Mouse (Mus musculus) testis, adult 2 months (tissue): ENCODE measurements around the gene Pld5.

Source experiments
- CTCF ChIP-seq: fragments of 200-500 bp; IDR thresholded peaks from 2 replicates; pipeline ENCODE4 v1.5.1; 2012; ENCODE audit warnings: low read depth, mild to moderate bottlenecking, inconsistent platforms, low read length, moderate library complexity; ENCODE audit not compliant: control insufficient read depth, insufficient read depth, insufficient replicate concordance
- POLR2A ChIP-seq: fragments of 200-500 bp; IDR thresholded peaks from 2 replicates; pipeline ENCODE4 v1.6.1; 2012; ENCODE audit warnings: low read depth, mild to moderate bottlenecking, inconsistent platforms, low read length, moderate library complexity; ENCODE audit not compliant: control insufficient read depth

GRCm38 (mm10) chr1:176080969-176081368, 194.1 kb downstream of the Pld5 start:
- TF ChIP-seq CTCF (no peak), POLR2A (no peak)
